Mouse (Mus musculus) retina, postnatal 7 days (tissue): Measurements from ENCODE around the gene 6030458C11Rik.

Experiments used
- DNase-seq: peaks from one replicate; pipeline ENCODE4 v3.0.0-alpha.2; 2012; ENCODE audit warnings: low read depth, low spot score

6030458C11Rik gene

GRCm38 (mm10) chr15:12762258-12762913 is 62.1 kb downstream of the 6030458C11Rik start:
- DNase-seq, result no peak

GRCm38 (mm10) chr15:12760747-12761146 is 63.7 kb downstream of the 6030458C11Rik start:
- no peak for DNase-seq

GRCm38 (mm10) chr15:12758461-12758860 is 66.0 kb downstream of the 6030458C11Rik start:
- DNase-seq, result no peak
